Mouse (Mus musculus) heart, embryonic 14.5 days (tissue): ENCODE data around the gene Kctd6. TPM values are rescaled to one million over a fixed set of nuclear protein-coding genes. Genes with fewer than 3 reads are reported as not detected.
A peak's percentile ranks its signal among the peaks of the same experiment; 100 is the strongest.

Experiments used
- ATAC-seq: fragments of 200-750 bp; cut with Nextera tagmentation; 2 replicates; pipeline ENCODE4 v1.8.0; 2017; ENCODE audit warnings: low read depth, moderate TSS enrichment; ENCODE audit not compliant: insufficient number of reproducible peaks, insufficient read depth, low FRiP score
- H3K27ac ChIP-seq, 2 experiments: fragments of 200-500 bp in 1 of 2; fragments of 300-500 bp in 1 of 2; sonication (generic) in 1 of 2; replicated peaks in 1 of 2; 2 replicates each; pipeline ENCODE4 v1.5.1; 2012 to 2014; ENCODE audit warnings: low read depth in 2 of 2, low read length in 2 of 2, control low read depth in 1 of 2, mild to moderate bottlenecking in 1 of 2, mixed read lengths in 1 of 2; ENCODE audit not compliant: control insufficient read depth in 1 of 2, insufficient read depth in 1 of 2
- H3K27me3 ChIP-seq: fragments of 300-500 bp; sonication (generic); 2 replicates; pipeline ENCODE4 v1.6.1; 2014; ENCODE audit warnings: mild to moderate bottlenecking, low read length, control low read depth; ENCODE audit not compliant: control insufficient read depth, insufficient read depth
- H3K36me3 ChIP-seq: fragments of 300-500 bp; sonication (generic); 2 replicates; pipeline ENCODE4 v1.6.1; 2014; ENCODE audit warnings: mild to moderate bottlenecking, control low read depth, low read length, mixed read lengths; ENCODE audit not compliant: control insufficient read depth, insufficient read depth
- H3K4me1 ChIP-seq, 2 experiments: fragments of 200-500 bp in 1 of 2; fragments of 300-500 bp in 1 of 2; sonication (generic) in 1 of 2; 2 replicates each; pipeline ENCODE4 v1.6.1; 2012 to 2014; ENCODE audit warnings: low read length in 2 of 2, control low read depth in 1 of 2, mixed read lengths in 1 of 2; ENCODE audit not compliant: control insufficient read depth in 2 of 2, insufficient read depth in 2 of 2
- H3K4me2 ChIP-seq: fragments of 300-500 bp; sonication (generic); 2 replicates; pipeline ENCODE4 v1.6.1; 2014; ENCODE audit warnings: mild to moderate bottlenecking, low read length
- H3K4me3 ChIP-seq, 2 experiments: fragments of 200-500 bp in 1 of 2; fragments of 300-500 bp in 1 of 2; sonication (generic) in 1 of 2; 2 replicates each; pipeline ENCODE4 v1.5.1; 2012 to 2014; ENCODE audit warnings: low read length in 2 of 2, mild to moderate bottlenecking in 2 of 2, control low read depth in 1 of 2, low read depth in 1 of 2, moderate library complexity in 1 of 2; ENCODE audit not compliant: control insufficient read depth in 1 of 2, insufficient read depth in 1 of 2
- H3K9ac ChIP-seq: fragments of 300-500 bp; sonication (generic); 2 replicates; pipeline ENCODE4 v1.6.1; 2014; ENCODE audit warnings: mild to moderate bottlenecking, low read length
- H3K9me3 ChIP-seq: fragments of 300-500 bp; sonication (generic); 2 replicates; pipeline ENCODE4 v1.6.1; 2016; ENCODE audit warnings: low read length, control low read depth; ENCODE audit not compliant: control insufficient read depth
- WGBS: fragments of 180-500 bp; shearing (Covaris S2); extraction: QIAGEN DNeasy Blood & Tissue Kit; methylation state at CpG from one replicate; pipeline ENCODE4 v1.1.7; 2014; 5-methylcytosine and 5-hydroxymethylcytosine counted together
- polyA plus RNA-seq: library from polyadenylated mRNA; unstranded; fragments of >200 nt; fragmentation: Nextera tagmentation; extraction: Ambion mirVana; gene quantifications from 2 replicates; pipeline ENCODE4 v1.2.1, GENCODE M21; 2014

Kctd6 gene
- polyA plus RNA-seq, 1 experiment from 2014 or later: 14.3 TPM

DNA sequence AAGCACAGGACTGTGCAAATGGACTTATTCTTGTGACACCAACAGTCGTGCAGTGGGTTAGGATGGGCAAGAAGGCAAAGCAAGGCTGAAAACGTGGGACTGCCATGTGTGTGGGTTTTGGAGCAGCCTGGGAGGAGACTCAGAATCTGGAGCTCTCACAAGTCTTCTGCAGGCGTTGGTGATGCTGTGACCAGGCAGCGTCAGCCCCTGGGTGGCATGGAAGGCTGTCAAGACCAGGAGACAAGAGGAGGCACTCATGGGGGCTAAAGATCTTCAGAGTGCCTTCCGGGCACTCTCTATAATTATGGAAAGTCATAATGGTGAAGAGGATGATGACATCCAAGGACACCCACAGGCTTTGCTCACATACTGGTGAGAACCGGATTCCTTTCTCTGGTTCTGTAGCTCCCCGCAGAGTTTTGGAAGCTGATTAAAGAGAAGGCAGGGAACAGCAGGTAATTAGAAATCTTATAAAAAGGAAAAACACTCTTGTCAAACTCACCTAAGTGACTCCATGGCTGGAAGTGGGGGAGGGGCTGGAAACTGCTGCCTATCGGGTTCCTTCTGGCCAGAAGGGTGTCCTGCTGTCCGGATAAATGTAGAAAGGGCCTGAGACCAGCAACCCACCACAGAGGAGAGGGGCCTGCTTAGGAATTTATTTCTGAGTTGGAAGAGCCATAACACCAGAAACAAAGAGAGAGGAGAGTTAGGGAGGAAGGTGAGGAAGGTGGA, 7.6 kb upstream of the Kctd6 start:
- Histone ChIP-seq H3K4me1 (peaks cover 11 to 20% of the 10 kb centered on the region in 2 experiments; a peak in 3 of 4 replicates), H3K27ac (no peak overlapping the region), H3K9ac (no peak overlapping the region), H3K4me2 (no peak overlapping the region), H3K4me3 (no peak overlapping the region), H3K27me3 (no peaks in the 10 kb centered on the region), H3K36me3 (no peaks in the 10 kb centered on the region), H3K9me3 (no peaks in the 10 kb centered on the region)
- ATAC-seq: no peak
- 32% methylated on average over 9 of the region's 9 CpGs for WGBS

DNA sequence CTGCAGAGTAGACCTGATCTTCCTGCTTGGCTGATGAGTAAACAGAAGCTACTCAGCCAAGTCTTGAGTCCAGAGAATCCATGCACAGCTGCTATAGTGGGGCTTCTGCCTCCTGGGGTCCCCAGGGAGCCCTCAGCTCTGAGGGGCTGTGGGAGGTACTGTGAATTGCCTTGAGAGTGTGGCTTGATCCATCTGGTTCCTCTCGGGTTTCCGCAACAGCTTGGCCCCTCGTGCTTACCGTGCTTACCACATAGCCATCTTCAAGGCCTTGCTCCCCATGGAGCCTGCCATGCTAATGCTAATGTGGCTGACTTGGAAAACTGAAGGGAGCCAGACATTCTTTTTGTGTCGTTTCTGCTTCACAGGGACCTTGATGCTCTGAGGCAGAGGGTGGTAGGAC, 6.8 kb upstream of the Kctd6 start:
- Histone ChIP-seq H3K4me2 (no peak overlapping the region), H3K4me1 (peaks cover 11 to 20% of the 10 kb centered on the region in 2 experiments; a peak in 3 of 4 replicates), H3K27ac (no peak overlapping the region), H3K27me3 (no peaks in the 10 kb centered on the region), H3K4me3 (no peak overlapping the region), H3K9ac (no peak overlapping the region), H3K36me3 (no peaks in the 10 kb centered on the region), H3K9me3 (no peaks in the 10 kb centered on the region)
- ATAC-seq: no peak
- WGBS: 46% methylated on average over 5 of the region's 5 CpGs

DNA sequence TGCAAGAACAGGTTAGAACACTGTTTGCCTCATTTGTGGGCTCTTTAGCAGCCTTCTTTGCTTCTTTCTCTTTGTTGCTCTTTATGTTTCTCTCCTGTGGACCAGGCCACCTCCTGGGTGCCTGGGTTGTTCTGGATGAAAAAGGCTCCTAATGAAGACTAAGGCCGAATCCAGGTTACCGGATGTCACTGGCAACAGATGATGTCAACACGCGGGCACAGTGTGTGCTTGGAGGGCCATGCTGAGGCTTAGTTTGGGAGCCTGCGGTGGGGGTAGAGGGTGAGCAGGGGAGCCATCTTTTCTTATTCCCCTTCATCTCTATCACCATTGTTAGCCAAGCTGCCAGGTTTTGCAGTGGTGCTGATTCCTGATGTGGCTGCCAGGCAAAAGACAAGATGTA, 6.4 kb upstream of the Kctd6 start:
- no peaks in the 10 kb centered on the region for H3K36me3 ChIP-seq
- ATAC-seq: no peak
- 75% methylated on average over 5 of the region's 5 CpGs for WGBS
- no peaks in the 10 kb centered on the region for H3K9me3 ChIP-seq
- no peak overlapping the region for H3K27ac ChIP-seq
- H3K4me1 ChIP-seq: peaks cover 11 to 20% of the 10 kb centered on the region in 2 experiments; a peak in 3 of 4 replicates
- H3K27me3 ChIP-seq: no peaks in the 10 kb centered on the region
- H3K4me3 ChIP-seq: no peak overlapping the region
- no peak overlapping the region for H3K4me2 ChIP-seq
- H3K9ac ChIP-seq: no peak overlapping the region

- H3K36me3 ChIP-seq: no peaks in the 10 kb centered on the region
- WGBS: 55% methylated on average over 3 of the region's 3 CpGs
- H3K27me3 ChIP-seq: no peaks in the 10 kb centered on the region
- no peaks in the 10 kb centered on the region for H3K9me3 ChIP-seq
- H3K9ac ChIP-seq: no peak overlapping the region
- H3K4me2 ChIP-seq: no peak overlapping the region
- no peak for ATAC-seq
- H3K4me1 ChIP-seq: peaks cover 11 to 20% of the 10 kb centered on the region in 2 experiments; a peak in 3 of 4 replicates
- no peak overlapping the region for H3K27ac ChIP-seq
- no peak overlapping the region for H3K4me3 ChIP-seq
These were observed 5.1 kb upstream of the Kctd6 start for GRCm38 (mm10) chr14:8208876-8209275.

DNA sequence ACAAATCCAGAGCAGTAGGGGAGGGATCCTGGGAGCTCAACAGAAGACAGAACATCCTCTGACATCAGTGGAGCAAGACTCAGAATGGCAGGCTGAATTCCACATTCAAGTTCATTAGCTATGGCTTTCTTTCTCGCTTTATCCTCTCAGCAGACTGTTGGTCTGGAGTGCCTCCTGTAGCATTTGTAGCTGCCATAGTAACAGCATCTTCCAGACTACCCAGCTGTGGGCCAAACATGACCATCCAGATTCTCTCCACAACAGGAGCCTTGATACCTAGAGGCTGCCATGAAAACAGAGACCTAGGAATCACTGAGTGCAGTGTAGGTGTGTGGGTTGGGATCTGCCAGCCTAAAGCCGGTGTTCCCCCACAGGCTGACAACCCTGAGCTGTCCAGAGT, 4.0 kb upstream of the Kctd6 start:
- Histone ChIP-seq H3K27me3 (no peaks in the 10 kb centered on the region), H3K36me3 (no peaks in the 10 kb centered on the region), H3K4me2 (no peak overlapping the region), H3K27ac (no peak overlapping the region), H3K9me3 (no peaks in the 10 kb centered on the region), H3K4me3 (no peak overlapping the region), H3K4me1 (peaks cover 13 to 20% of the 10 kb centered on the region in 2 experiments; a peak in 3 of 4 replicates), H3K9ac (no peak overlapping the region)
- 100% methylated on average over 2 of the region's 2 CpGs for WGBS
- no peak for ATAC-seq

DNA sequence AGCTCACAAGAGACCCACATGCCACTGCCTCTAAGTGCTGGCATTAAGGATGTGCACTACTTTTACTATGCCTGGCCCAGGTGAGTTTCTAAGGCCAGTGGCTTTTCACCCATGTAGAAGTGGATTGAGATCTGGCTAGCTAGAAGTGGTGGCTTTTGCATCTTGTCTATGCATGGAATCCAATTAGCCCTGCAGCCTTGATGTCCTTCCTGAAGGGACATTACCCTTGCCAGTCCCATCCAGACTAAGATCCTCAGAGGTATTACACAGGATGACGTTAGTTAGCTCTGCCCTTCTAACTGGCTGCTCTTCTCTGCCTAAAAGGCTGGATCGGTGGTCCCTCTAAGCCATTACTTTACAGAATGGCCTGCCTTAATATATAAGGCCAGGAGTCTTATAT, 944 bp upstream of the Kctd6 start:
- Histone ChIP-seq H3K27me3 (no peaks in the 10 kb centered on the region), H3K9me3 (no peaks in the 10 kb centered on the region), H3K4me3 (no peak overlapping the region), H3K4me2 (no peak overlapping the region), H3K9ac (no peak overlapping the region), H3K4me1 (peaks cover 10 to 20% of the 10 kb centered on the region in 2 experiments; a peak in 3 of 4 replicates), H3K27ac (no peak overlapping the region), H3K36me3 (no peaks in the 10 kb centered on the region)
- no peak for ATAC-seq
- WGBS: 70% methylated on average over 2 of the region's 2 CpGs

DNA sequence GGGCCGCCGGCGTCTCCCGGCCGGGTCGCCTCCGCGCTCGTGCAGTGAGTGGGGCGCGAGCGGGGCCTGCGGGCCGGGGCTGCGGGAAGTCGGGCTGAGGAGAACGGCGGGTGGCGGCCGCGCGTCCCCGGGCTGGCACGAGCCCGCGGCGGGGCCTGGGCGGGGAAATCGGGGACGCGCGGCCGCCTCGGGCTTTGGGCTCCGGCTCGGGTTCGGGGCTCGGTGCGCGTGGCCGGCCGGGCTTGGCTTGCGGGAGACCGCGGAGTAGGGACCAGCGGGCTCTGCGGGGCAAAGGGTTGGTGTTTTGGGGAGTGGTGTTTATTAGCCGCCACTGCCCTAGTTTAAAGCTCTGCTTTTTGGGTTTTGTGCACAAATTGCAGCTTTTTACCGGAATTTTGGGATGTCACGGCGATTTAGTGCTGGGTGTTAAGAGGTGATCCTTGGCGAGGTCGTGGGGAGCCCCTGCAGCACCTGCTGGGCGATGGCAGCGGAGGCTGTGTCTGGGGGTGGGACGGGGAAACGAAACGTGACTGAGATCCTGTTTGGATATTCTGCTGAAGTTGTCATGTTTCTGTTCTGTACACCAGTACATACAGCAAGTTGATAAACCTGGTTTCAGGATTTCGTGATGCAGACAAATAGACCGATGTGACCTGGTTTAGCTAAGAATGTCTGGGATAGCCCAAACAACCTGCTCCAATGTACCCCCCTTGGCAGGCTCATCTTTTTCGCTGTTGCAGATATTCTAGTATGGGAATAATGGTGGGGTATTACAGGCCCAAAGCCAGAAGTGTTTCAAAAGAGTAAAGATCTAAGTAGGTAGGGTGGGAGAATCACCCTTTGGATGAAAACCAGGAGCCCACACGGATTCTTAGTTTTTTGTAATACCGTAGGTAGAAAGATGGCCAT, 613 bp downstream of the Kctd6 start:
- ATAC-seq: peak; percentile 78
- no peaks in the 10 kb centered on the region for H3K36me3 ChIP-seq
- H3K9me3 ChIP-seq: no peaks in the 10 kb centered on the region
- H3K4me1 ChIP-seq: peaks cover 4 to 21% of the 10 kb centered on the region in 2 experiments
- H3K27me3 ChIP-seq: no peaks in the 10 kb centered on the region
- peak overlapping the region; percentile 76 to 94; a peak in 3 of 4 replicates for H3K27ac ChIP-seq
- H3K4me2 ChIP-seq: peak overlapping the region; percentile 86
- peak overlapping the region; percentile 94 for H3K9ac ChIP-seq
- 2% methylated on average over 59 of the region's 63 CpGs for WGBS
- peak overlapping the region; percentile 73 to 93 for H3K4me3 ChIP-seq
